Mouse (Mus musculus) ES-Bruce4 (cell line): Measurements from ENCODE around the gene Mrpl58.

ENCODE experiments used
- CTCF ChIP-seq: IDR thresholded peaks from one replicate; pipeline ENCODE4 v1.8.1; 2011; ENCODE audit warnings: low read depth, low read length
- POLR2A ChIP-seq: IDR thresholded peaks from one replicate; pipeline ENCODE4 v1.8.1; 2011; ENCODE audit warnings: low read length; ENCODE audit not compliant: insufficient read depth

DNA sequence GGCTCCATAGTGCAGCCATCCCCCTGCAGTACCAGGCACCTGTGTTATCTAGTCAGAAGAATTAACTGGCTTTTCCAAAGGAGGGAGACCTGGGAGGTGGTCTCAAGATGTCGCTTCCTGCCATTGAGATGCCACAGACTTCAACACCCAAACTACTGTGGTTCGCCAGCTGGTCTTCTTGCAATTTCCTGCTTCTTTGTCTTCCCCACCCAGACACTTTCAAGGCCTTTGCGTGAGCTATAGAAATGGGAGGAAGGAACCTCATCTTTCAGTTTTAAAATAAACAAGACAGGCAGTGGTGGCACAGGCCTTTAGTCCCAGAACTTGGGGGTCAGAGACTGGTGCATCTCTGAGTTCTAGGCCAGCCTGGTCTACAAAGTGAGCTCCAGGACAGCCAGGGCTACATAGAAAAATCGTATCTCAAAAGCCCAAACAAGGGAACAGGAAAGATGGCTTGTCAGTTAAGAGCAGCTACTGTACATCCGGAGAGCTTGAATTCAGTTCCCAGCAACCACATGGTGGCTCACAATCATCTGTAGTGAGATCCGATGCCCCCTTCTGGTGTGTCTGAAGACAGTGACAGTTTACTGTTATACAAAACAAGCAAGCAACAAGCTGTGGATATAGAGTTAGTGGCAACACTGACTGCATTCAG is 4.8 kb downstream of the Mrpl58 start:
- TF ChIP-seq POLR2A (no peak), CTCF (no peak)
